Mouse (Mus musculus) stomach, postnatal 0 days (tissue): Measurements from ENCODE around the gene Pten.

Source experiments
- CTCF ChIP-seq: IDR thresholded peaks from 2 replicates; pipeline ENCODE4 v1.5.1; 2016; ENCODE audit warnings: antibody characterized with exemption, low read depth, mild to moderate bottlenecking, moderate library complexity
- EP300 ChIP-seq: optimal IDR thresholded peaks from 2 replicates; pipeline ENCODE3; 2016; ENCODE audit warnings: antibody characterized with exemption

GRCm38 (mm10) chr19:32720319-32720718, 37.0 kb upstream of the Pten start:
- TF ChIP-seq CTCF (no peak), EP300 (no peak)
